Mouse (Mus musculus) megakaryocyte, embryonic 14.5 days (primary cell): ENCODE measurements around the gene Skida1. TPM values are rescaled to one million over a fixed set of nuclear protein-coding genes. Genes with fewer than 3 reads are reported as not detected.

Experiments used
- H3K27me3 ChIP-seq: replicated peaks from 2 replicates; pipeline ENCODE3; 2012; ENCODE audit warnings: inconsistent platforms
- H3K36me3 ChIP-seq: replicated peaks from 2 replicates; pipeline ENCODE3; 2012; ENCODE audit warnings: low read length, inconsistent platforms, mixed read lengths
- H3K4me1 ChIP-seq: 2 replicates; pipeline ENCODE4 v1.6.1; 2012; ENCODE audit warnings: inconsistent platforms
- H3K4me3 ChIP-seq: replicated peaks from 2 replicates; pipeline ENCODE3; 2012; ENCODE audit warnings: moderate library complexity, mild to moderate bottlenecking, inconsistent platforms
- H3K9me3 ChIP-seq: 2 replicates; pipeline ENCODE4 v1.6.1; 2012; ENCODE audit warnings: inconsistent platforms
- FLI1 ChIP-seq: IDR thresholded peaks from 2 replicates; pipeline ENCODE4 v1.6.1; 2012; ENCODE audit warnings: low read length, inconsistent platforms, mixed read lengths
- GATA1 ChIP-seq: IDR thresholded peaks from 3 replicates; pipeline ENCODE4 v1.6.1; 2012; ENCODE audit warnings: mixed read lengths, low read length, inconsistent platforms, borderline replicate concordance
- polyA plus RNA-seq: library from polyadenylated mRNA; stranded (reverse); fragments of >175 nt; gene quantifications from 2 replicates; pipeline ENCODE4 v1.2.3, GENCODE M21; 2012; ENCODE audit warnings: low replicate concordance; ENCODE audit not compliant: insufficient read depth

Gene Skida1
- polyA plus RNA-seq, 1 experiment = 0.04 TPM

DNA sequence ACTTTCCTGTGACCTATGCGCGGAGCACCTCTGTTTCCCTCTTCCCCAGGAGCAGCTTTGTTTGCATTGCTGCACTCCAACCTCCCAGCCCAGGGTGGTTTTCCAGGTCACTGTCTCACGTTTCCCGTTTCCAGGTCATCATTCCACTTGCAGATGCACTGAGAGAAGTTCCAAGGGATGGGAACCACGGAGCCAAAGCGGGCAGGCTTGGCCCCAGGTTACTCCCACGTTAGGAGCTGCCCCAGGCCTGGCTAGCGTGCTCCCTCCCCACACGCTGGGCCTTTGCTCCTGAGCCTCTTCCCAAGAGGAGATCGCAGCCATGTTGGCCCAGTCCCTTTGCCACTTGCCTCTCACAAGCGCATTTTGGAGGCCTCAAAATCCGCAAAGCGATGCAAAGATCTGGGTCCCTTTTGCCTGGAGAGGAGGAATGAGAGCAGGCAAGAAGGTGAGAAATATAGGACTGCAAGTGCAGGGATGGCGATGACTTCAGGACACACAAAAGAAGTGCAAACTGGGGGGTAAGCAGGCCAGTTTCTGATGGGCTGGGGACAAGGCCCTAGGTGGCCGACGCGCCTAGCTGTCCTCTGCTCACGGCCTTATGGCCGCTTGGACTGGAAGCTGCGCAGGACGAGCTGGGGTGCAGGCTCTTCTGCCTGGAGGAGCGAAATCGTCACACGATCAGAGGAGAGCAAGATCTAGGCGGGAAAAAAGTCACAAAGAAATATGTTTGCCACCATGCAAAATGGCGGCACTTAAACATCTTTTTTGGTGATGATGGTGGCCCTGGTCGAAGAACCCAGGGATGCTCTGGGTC lies 8.3 kb downstream of the Skida1 start:
- no peaks in the 10 kb centered on the region for H3K9me3 ChIP-seq
- H3K4me1 ChIP-seq = peaks cover 12% of the 10 kb centered on the region
- H3K27me3 ChIP-seq = peaks cover 36% of the 10 kb centered on the region
- TF ChIP-seq GATA1 (no peak), FLI1 (no peak)
- no peak overlapping the region for H3K4me3 ChIP-seq
- no peaks in the 10 kb centered on the region for H3K36me3 ChIP-seq

DNA sequence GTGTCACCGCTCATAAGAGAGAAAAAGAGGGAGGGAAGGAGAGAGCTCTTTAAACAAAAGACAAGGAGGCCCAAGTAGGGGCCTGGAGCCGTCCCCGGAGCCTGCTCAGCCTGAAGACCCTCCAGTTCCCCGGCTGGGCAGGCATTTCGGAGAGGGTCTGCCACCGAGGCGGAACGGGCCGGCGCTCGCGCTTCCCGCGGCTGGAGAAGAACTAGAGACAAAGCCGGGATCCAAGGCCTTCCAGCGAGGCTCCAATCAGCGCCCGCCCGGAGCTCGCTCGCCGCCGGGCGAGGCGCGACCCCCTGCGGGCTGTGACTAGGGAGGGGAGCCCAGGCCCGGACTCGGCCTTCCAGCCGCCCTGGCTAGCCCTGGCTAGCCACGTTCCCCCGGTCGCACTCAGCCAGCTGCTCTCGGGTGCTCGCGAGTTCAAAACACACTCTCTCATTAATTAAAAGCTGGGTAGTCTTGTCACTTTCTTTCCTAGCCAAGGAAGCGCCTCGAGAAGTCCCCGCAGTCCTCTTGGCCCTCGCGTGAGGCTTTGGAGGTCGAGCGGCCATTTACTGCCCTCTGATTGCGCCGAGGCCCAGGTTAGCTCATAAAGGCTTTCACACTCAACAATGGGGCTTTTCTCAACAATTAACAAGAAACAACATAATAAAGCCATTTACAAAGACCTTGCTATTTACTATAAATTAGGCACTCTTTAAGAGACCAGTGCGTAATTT lies 9.1 kb downstream of the Skida1 start:
- peaks cover 35% of the 10 kb centered on the region for H3K27me3 ChIP-seq
- H3K36me3 ChIP-seq = no peaks in the 10 kb centered on the region
- H3K9me3 ChIP-seq = no peaks in the 10 kb centered on the region
- H3K4me3 ChIP-seq = no peak overlapping the region
- TF ChIP-seq GATA1 (no peak), FLI1 (no peak)
- H3K4me1 ChIP-seq = peaks cover 12% of the 10 kb centered on the region

DNA sequence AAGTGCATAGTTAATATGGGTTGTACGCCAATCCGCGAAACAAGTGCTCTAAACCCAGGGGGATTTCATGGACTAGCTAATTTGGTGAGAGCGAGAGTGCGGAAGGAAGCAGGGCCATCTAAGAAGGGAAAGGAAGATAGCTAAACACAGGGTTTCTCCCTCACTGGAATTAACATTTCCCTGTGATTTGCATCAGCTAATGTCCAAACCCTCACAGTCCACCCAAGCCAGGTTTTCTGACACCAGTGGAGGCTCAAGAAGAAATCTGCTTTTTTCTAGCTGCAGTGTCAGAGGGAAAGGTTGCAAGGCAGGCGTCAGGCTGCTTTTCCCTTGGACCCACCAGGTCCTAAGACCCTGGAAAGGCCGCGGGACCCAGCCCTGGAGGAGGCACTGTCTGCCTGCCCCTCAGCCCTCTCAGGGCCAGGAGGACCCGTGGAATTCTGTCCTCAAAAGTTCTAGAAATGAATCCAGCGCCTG lies 9.9 kb downstream of the Skida1 start:
- H3K4me1 ChIP-seq = peaks cover 12% of the 10 kb centered on the region
- no peak overlapping the region for H3K4me3 ChIP-seq
- TF ChIP-seq FLI1 = no peak
- TF ChIP-seq GATA1 = no peak
- H3K27me3 ChIP-seq = peaks cover 38% of the 10 kb centered on the region
- H3K9me3 ChIP-seq = no peaks in the 10 kb centered on the region
- H3K36me3 ChIP-seq = no peaks in the 10 kb centered on the region

DNA sequence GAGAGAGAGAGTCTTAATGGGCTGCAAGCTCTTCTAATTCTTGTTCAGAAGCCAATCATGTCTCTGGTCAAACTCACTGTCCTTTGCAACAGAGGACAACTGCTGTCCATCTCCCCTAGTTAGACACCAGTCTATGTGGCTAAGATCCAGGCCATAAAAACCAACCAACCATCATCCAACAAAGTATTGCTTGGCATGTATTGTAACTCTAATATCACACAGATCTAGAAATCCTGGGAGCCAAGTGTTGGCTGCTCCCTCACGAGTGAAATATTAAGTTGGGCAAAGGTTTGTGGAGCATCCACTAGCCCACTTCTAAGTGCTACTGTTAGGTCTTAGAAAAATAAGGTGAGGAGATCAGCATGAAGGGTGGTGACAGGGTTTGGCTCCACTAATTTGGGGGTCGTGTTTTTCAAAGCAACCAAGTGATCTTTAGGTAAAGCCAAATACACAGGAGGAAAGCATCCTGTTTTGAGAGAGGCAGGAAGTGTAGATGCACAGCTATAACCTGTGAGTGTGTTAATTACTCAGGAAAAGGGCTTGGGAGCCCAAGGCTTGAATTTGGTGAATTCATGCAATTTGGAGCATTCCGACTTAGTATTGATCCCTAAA lies 10.6 kb downstream of the Skida1 start:
- peaks cover 45% of the 10 kb centered on the region for H3K27me3 ChIP-seq
- TF ChIP-seq GATA1 (no peak), FLI1 (no peak)
- no peak overlapping the region for H3K4me3 ChIP-seq
- no peaks in the 10 kb centered on the region for H3K9me3 ChIP-seq
- peaks cover 12% of the 10 kb centered on the region for H3K4me1 ChIP-seq
- no peaks in the 10 kb centered on the region for H3K36me3 ChIP-seq

DNA sequence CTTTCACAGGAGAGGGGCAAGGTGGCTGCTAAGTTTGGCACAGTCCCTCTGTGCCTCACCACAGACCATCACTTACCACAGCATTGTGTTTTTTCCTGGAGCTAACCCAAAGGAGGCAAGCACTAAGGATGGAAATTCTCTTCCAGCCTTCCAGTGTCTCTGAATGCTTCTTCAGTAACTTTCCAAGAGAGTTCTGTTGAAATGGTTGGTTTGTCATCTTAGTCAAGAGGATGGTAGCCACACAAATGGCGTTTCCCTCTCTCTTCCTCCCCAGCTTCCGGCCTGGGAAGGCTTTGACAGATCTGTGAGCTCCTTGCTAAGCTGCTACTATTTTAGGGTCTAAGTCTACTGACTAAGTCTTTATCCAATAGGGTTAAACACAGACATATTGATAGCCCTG lies 11.4 kb downstream of the Skida1 start, which contains the start of gene A930004D18Rik:
A930004D18Rik (minus strand) TSS at position 247 of the 400 bp plus-strand sequence.
- H3K27me3 ChIP-seq = peaks cover 50% of the 10 kb centered on the region
- H3K4me1 ChIP-seq = peaks cover 12% of the 10 kb centered on the region
- TF ChIP-seq FLI1 (no peak), GATA1 (no peak)
- H3K9me3 ChIP-seq = no peaks in the 10 kb centered on the region
- H3K36me3 ChIP-seq = no peaks in the 10 kb centered on the region
- H3K4me3 ChIP-seq = no peak within 1 kb of the TSS

DNA sequence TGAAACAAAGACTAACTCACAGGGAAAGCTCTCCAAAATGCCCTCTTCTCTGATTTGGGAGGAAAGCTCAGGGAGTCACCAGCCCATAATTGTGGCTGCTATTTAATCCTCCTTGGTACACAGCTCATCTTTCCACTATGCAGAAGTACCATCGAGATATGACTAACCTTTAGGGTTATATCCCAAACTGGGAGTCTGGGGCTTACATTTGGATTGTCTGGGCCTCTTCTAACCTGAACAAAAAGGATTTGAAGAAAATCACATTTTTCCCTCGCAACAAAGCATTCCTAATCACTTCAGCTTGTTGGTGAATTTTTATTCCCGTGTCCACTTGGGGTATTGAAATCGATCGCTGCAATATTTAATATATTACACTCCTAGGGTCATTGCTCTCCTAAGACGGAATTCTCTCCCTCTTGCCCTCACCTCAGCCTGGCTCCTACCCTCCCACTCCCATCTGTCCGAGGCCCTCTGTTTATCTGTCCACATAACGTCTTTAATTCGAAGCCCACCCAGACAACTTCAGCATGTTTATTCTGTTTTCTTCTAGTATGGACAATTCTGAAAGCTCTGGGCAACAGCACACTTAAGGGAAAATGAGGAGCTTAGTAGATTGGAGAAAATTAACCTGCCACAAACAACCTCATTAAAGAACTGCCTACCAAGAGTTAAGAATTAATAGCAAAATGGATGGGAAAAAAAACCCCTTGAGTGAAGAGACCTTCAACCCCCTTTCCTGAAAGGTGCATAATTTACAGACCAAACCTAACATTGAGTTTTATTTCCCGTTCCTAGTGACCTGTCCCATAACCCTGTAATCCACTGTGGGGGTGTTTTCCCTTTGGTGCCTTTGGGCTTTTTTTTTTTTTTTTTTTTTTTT lies 14.2 kb downstream of the Skida1 start:
- Histone ChIP-seq H3K4me3 (no peak overlapping the region), H3K36me3 (no peaks in the 10 kb centered on the region), H3K4me1 (peaks cover 26% of the 10 kb centered on the region), H3K27me3 (peaks cover 61% of the 10 kb centered on the region), H3K9me3 (no peaks in the 10 kb centered on the region)
- no peak for TF ChIP-seq FLI1
- TF ChIP-seq GATA1 = no peak

DNA sequence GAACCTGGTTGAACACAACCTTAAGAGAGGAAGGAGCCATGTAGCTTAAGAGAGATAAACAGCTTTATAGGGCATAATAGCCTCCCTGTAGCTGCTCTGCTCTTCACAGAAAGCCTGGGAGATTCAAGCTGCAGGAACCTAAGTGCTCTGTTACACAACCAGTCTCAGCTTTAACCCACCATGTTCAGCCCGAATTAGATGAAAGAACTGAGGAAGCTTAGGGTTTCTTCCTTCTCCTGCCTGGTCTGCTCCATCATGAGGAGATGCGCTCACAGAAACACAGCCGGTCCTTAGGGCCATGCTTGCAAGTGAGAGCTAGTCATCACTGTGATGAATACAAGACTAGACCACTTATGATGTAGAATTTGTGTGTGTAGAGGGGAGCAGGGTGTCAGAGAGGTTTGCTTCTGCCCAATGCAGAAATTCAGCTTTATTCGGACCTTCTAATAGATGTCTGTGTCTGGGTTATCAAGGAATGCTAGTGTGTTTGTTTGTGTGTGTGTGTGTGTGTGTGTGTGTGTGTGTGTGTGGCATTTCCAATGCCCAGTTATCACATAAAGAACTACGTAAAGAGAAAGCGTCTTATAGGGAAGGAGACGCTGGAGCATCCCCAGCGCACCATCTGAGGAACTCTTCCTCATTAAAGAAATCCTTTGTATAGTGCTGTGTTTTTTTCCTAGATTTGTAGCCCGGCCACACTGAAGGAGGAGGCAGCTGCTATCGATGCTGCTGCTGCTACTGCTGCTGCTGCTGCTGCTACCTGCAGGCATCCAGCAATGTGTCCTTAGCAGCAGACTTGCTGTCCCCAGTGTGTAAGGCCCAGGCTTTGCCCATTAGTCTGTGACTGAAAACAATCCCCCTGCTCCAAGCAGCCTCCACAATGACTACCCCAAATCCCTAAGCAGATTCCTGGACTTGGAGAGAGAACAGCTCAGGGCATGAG lies 15.4 kb downstream of the Skida1 start:
- peaks cover 62% of the 10 kb centered on the region for H3K27me3 ChIP-seq

DNA sequence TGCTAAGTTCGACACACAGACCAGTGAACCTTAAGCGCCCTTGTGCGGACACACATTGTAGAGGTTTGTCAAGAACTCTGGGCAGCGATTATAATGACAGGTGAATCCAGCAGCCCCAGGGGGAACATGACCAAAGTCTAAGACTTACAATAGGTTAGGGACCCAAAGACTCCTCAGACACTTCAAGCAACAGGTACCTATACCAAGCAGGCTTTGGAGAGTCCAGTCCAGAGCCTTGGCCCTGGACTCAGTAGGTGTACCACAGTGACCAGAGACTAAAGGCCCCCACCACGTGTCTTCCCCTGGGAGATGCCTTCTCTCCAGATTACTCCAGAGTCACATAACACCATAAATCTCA lies 16.3 kb downstream of the Skida1 start:
- no peak overlapping the region for H3K4me3 ChIP-seq
- peaks cover 34% of the 10 kb centered on the region for H3K4me1 ChIP-seq
- H3K9me3 ChIP-seq = no peaks in the 10 kb centered on the region
- TF ChIP-seq FLI1 (no peak), GATA1 (no peak)
- H3K36me3 ChIP-seq = no peaks in the 10 kb centered on the region
- peaks cover 62% of the 10 kb centered on the region for H3K27me3 ChIP-seq

More for the DNA sequence above, 15.4 kb downstream of the Skida1 start:
- Histone ChIP-seq H3K4me3 (peak overlapping the region; percentile 30), H3K4me1 (peaks cover 32% of the 10 kb centered on the region), H3K36me3 (no peaks in the 10 kb centered on the region), H3K9me3 (no peaks in the 10 kb centered on the region)
- TF ChIP-seq GATA1 (no peak), FLI1 (no peak)
